Mouse (Mus musculus) midbrain, embryonic 16.5 days (tissue): ENCODE data around the gene Mfng. TPM values are rescaled to one million over a fixed set of nuclear protein-coding genes. Genes with fewer than 3 reads are reported as not detected.

Experiments
- ATAC-seq: fragments of 200-750 bp; cut with Nextera tagmentation; 2 replicates; pipeline ENCODE4 v1.8.0; 2017; ENCODE audit warnings: moderate TSS enrichment
- H3K27ac ChIP-seq: fragments of 300-500 bp; sonication (generic); 2 replicates; pipeline ENCODE4 v1.5.1; 2014; ENCODE audit warnings: mild to moderate bottlenecking, low read length, mixed read lengths
- H3K27me3 ChIP-seq: fragments of 300-500 bp; sonication (generic); 2 replicates; pipeline ENCODE4 v1.6.1; 2014; ENCODE audit warnings: low read depth, low read length, mixed read lengths; ENCODE audit not compliant: control insufficient read depth, insufficient read depth
- H3K36me3 ChIP-seq: fragments of 300-500 bp; sonication (generic); 2 replicates; pipeline ENCODE4 v1.6.1; 2014; ENCODE audit warnings: mild to moderate bottlenecking, low read length, moderate library complexity, mixed read lengths; ENCODE audit not compliant: control insufficient read depth, insufficient read depth
- H3K4me1 ChIP-seq: fragments of 300-500 bp; sonication (generic); 2 replicates; pipeline ENCODE4 v1.6.1; 2014; ENCODE audit warnings: mild to moderate bottlenecking, low read length, mixed read lengths; ENCODE audit not compliant: control insufficient read depth, insufficient read depth
- H3K4me2 ChIP-seq: fragments of 300-500 bp; sonication (generic); 2 replicates; pipeline ENCODE4 v1.6.1; 2014; ENCODE audit warnings: mild to moderate bottlenecking, low read length, mixed read lengths
- H3K4me3 ChIP-seq: fragments of 300-500 bp; sonication (generic); 2 replicates; pipeline ENCODE4 v1.5.1; 2014; ENCODE audit warnings: low read depth, mild to moderate bottlenecking, low read length, moderate library complexity, mixed read lengths
- H3K9ac ChIP-seq: fragments of 300-500 bp; sonication (generic); 2 replicates; pipeline ENCODE4 v1.6.1; 2014; ENCODE audit warnings: low read depth, low read length, mixed read lengths
- H3K9me3 ChIP-seq: fragments of 300-500 bp; sonication (generic); replicated peaks from 2 replicates; pipeline ENCODE4 v1.6.1; 2014; ENCODE audit warnings: mild to moderate bottlenecking, low read length, mixed read lengths; ENCODE audit not compliant: control insufficient read depth, poor library complexity, severe bottlenecking
- WGBS: fragments of 180-500 bp; shearing (Covaris S2); extraction: QIAGEN DNeasy Blood & Tissue Kit; methylation state at CpG from one replicate; pipeline ENCODE4 v1.1.7; 2014; 5-methylcytosine and 5-hydroxymethylcytosine counted together
- polyA plus RNA-seq: library from polyadenylated mRNA; unstranded; fragments of >200 nt; fragmentation: Nextera tagmentation; extraction: Ambion mirVana; gene quantifications from 2 replicates; pipeline ENCODE4 v1.2.1, GENCODE M21; 2015

Gene Mfng
- polyA plus RNA-seq, 1 experiment from 2014 or later: 13.5 TPM

- Histone ChIP-seq H3K4me3 (no peak overlapping the region), H3K9ac (no peak overlapping the region), H3K27me3 (peaks cover 9% of the 10 kb centered on the region), H3K9me3 (no peaks in the 10 kb centered on the region), H3K27ac (no peak overlapping the region), H3K4me1 (peaks cover 2% of the 10 kb centered on the region; the same call in 1 of the 2 replicates), H3K4me2 (no peak overlapping the region), H3K36me3 (no peaks in the 10 kb centered on the region)
- 45% methylated on average over 25 of the region's 25 CpGs for WGBS
- no peak for ATAC-seq
Measured at GRCm38 (mm10) chr15:78796196-78797059, 23.2 kb upstream of the Mfng start.

- Histone ChIP-seq H3K27me3 (no peaks in the 10 kb centered on the region), H3K36me3 (no peaks in the 10 kb centered on the region), H3K4me1 (no peaks in the 10 kb centered on the region; the same call in 1 of the 2 replicates), H3K9ac (no peak overlapping the region), H3K27ac (no peak overlapping the region), H3K4me2 (no peak overlapping the region), H3K4me3 (no peak overlapping the region), H3K9me3 (no peaks in the 10 kb centered on the region)
- no peak for ATAC-seq
- 80% methylated on average over 12 of the region's 12 CpGs for WGBS
Measured at GRCm38 (mm10) chr15:78790990-78791389, 17.7 kb upstream of the Mfng start.

GRCm38 (mm10) chr15:78790451-78790850, 17.2 kb upstream of the Mfng start:
- Histone ChIP-seq H3K4me1 (no peaks in the 10 kb centered on the region), H3K4me2 (no peak overlapping the region), H3K27ac (no peak overlapping the region), H3K9ac (no peak overlapping the region), H3K27me3 (no peaks in the 10 kb centered on the region), H3K4me3 (no peak overlapping the region), H3K36me3 (no peaks in the 10 kb centered on the region), H3K9me3 (no peaks in the 10 kb centered on the region)
- 63% methylated on average over 4 of the region's 4 CpGs for WGBS
- ATAC-seq: no peak

GRCm38 (mm10) chr15:78789721-78790323, 16.5 kb upstream of the Mfng start:
- Histone ChIP-seq H3K27me3 (no peaks in the 10 kb centered on the region), H3K9ac (no peak overlapping the region), H3K36me3 (no peaks in the 10 kb centered on the region), H3K4me1 (no peaks in the 10 kb centered on the region), H3K4me2 (no peak overlapping the region), H3K4me3 (no peak overlapping the region), H3K9me3 (no peaks in the 10 kb centered on the region), H3K27ac (no peak overlapping the region)
- no peak for ATAC-seq
- 83% methylated on average over 13 of the region's 13 CpGs for WGBS

GRCm38 (mm10) chr15:78788042-78788441, 14.8 kb upstream of the Mfng start:
- H3K27me3 ChIP-seq: no peaks in the 10 kb centered on the region
- H3K4me1 ChIP-seq: no peaks in the 10 kb centered on the region
- H3K4me3 ChIP-seq: no peak overlapping the region
- H3K36me3 ChIP-seq: no peaks in the 10 kb centered on the region
- whole genome bisulfite sequencing: 78% methylated on average over 3 of the region's 3 CpGs
- no peaks in the 10 kb centered on the region for H3K9me3 ChIP-seq
- H3K27ac ChIP-seq: peak overlapping the region; percentile 29; the same call in 1 of the 2 replicates
- H3K4me2 ChIP-seq: no peak overlapping the region
- no peak overlapping the region for H3K9ac ChIP-seq
- no peak for ATAC-seq

- Histone ChIP-seq H3K4me1 (no peaks in the 10 kb centered on the region), H3K27ac (peak overlapping the region; percentile 29), H3K9me3 (no peaks in the 10 kb centered on the region), H3K4me2 (no peak overlapping the region), H3K4me3 (no peak overlapping the region), H3K9ac (no peak overlapping the region), H3K36me3 (no peaks in the 10 kb centered on the region), H3K27me3 (no peaks in the 10 kb centered on the region)
- 70% methylated on average over 9 of the region's 9 CpGs for WGBS
- ATAC-seq: no peak
Measured at GRCm38 (mm10) chr15:78787287-78787856, 14.1 kb upstream of the Mfng start.

GRCm38 (mm10) chr15:78786411-78786818, 13.1 kb upstream of the Mfng start:
- Histone ChIP-seq H3K9ac (no peak overlapping the region), H3K4me1 (no peaks in the 10 kb centered on the region), H3K4me2 (no peak overlapping the region), H3K9me3 (no peaks in the 10 kb centered on the region), H3K4me3 (no peak overlapping the region), H3K36me3 (no peaks in the 10 kb centered on the region), H3K27ac (no peak overlapping the region), H3K27me3 (no peaks in the 10 kb centered on the region)
- WGBS: 80% methylated on average over 9 of the region's 9 CpGs
- no peak for ATAC-seq

- no peak overlapping the region for H3K27ac ChIP-seq
Measured at GRCm38 (mm10) chr15:78785961-78786360, 12.7 kb upstream of the Mfng start.

GRCm38 (mm10) chr15:78785258-78785657, 12.0 kb upstream of the Mfng start:
- Histone ChIP-seq H3K4me1 (no peaks in the 10 kb centered on the region), H3K27ac (no peak overlapping the region), H3K27me3 (no peaks in the 10 kb centered on the region), H3K4me3 (no peak overlapping the region), H3K36me3 (no peaks in the 10 kb centered on the region), H3K9me3 (no peaks in the 10 kb centered on the region), H3K4me2 (no peak overlapping the region), H3K9ac (no peak overlapping the region)
- no peak for ATAC-seq
- 97% methylated on average over 7 of the region's 7 CpGs for WGBS

More at GRCm38 (mm10) chr15:78785961-78786360, 12.7 kb upstream of the Mfng start:
- 26% methylated on average over 7 of the region's 7 CpGs for WGBS
- no peaks in the 10 kb centered on the region for H3K27me3 ChIP-seq
- no peaks in the 10 kb centered on the region for H3K9me3 ChIP-seq
- no peak overlapping the region for H3K4me2 ChIP-seq
- no peaks in the 10 kb centered on the region for H3K4me1 ChIP-seq
- no peak overlapping the region for H3K4me3 ChIP-seq
- ATAC-seq: 0 out of 2 replicates have a peak, but pooled peaks have one; percentile 21
- H3K36me3 ChIP-seq: no peaks in the 10 kb centered on the region
- H3K9ac ChIP-seq: no peak overlapping the region
